Mouse (Mus musculus) cerebellum, adult 2 months (tissue): ENCODE measurements around the gene Ugdh.

ENCODE experiments used
- CTCF ChIP-seq: fragments of 200-500 bp; IDR thresholded peaks from 2 replicates; pipeline ENCODE4 v1.5.1; 2011; ENCODE audit warnings: low read depth, mild to moderate bottlenecking, control low read depth, low read length, moderate library complexity, borderline replicate concordance; ENCODE audit not compliant: insufficient read depth
- POLR2A ChIP-seq: fragments of 200-500 bp; IDR thresholded peaks from 2 replicates; pipeline ENCODE4 v1.6.1; 2011; ENCODE audit warnings: low read length, control low read depth, borderline replicate concordance; ENCODE audit not compliant: insufficient read depth

GRCm38 (mm10) chr5:65420822-65421221 lies 14.9 kb downstream of the Ugdh start:
- TF ChIP-seq POLR2A (no peak), CTCF (no peak)
